Mouse (Mus musculus): ENCODE data around the gene Fbxo44. TPM values are rescaled to one million over a fixed set of nuclear protein-coding genes. Genes with fewer than 3 reads are reported as not detected.

The Fbxo44 gene
- polyA plus RNA-seq, 1 experiment, result 29.8 TPM

GRCm38 (mm10) chr4:148154982-148155381 is 5.3 kb downstream of the Fbxo44 start:
- TF ChIP-seq CTCF (conservative IDR thresholded peaks at IDR 0.05; ENCODE audit: insufficient read depth, insufficient read length, low read depth, low read length) (peak; percentile 30; the same call in 1 of the 2 replicates), POLR2A (IDR thresholded peaks at IDR 0.05; ENCODE audit: low read depth, low read length) (no peak)
- Histone ChIP-seq H3K36me3 (ENCODE audit: control insufficient read depth, insufficient read depth, low read length) (no peaks in the 10 kb centered on the region; the same call in 1 of the 2 replicates), H3K27me3 (replicated peaks; ENCODE audit: control insufficient read depth, insufficient read depth, low read length) (no peaks in the 10 kb centered on the region), H3K4me1 (ENCODE audit: control insufficient read depth, insufficient read depth, low read length) (peaks cover 5% of the 10 kb centered on the region; the same call in 1 of the 2 replicates), H3K4me3 (ENCODE audit: insufficient read depth, low read depth, low read length) (no peak overlapping the region), H3K27ac (ENCODE audit: insufficient read depth, low read depth, low read length) (no peak overlapping the region)
- peak; percentile 56 for DNase-seq
- 38% methylated on average over 3 of the region's 3 CpGs for WGBS

GRCm38 (mm10) chr4:148154006-148154405 is 6.3 kb downstream of the Fbxo44 start:
- peaks cover 5% of the 10 kb centered on the region; the same call in 1 of the 2 replicates for H3K4me1 ChIP-seq (ENCODE audit: control insufficient read depth, insufficient read depth, low read length)
- TF ChIP-seq POLR2A (IDR thresholded peaks at IDR 0.05; ENCODE audit: low read depth, low read length) (no peak), CTCF (conservative IDR thresholded peaks at IDR 0.05; ENCODE audit: insufficient read depth, insufficient read length, low read depth, low read length) (no peak)
- H3K27me3 ChIP-seq (replicated peaks; ENCODE audit: control insufficient read depth, insufficient read depth, low read length), result no peaks in the 10 kb centered on the region
- WGBS, result 92% methylated on average over 4 of the region's 4 CpGs
- H3K36me3 ChIP-seq (ENCODE audit: control insufficient read depth, insufficient read depth, low read length), result no peaks in the 10 kb centered on the region; the same call in 1 of the 2 replicates
- no peak overlapping the region for H3K4me3 ChIP-seq (ENCODE audit: insufficient read depth, low read depth, low read length)
- DNase-seq, result no peak
- H3K27ac ChIP-seq (ENCODE audit: insufficient read depth, low read depth, low read length), result no peak overlapping the region

- H3K27me3 ChIP-seq (replicated peaks; ENCODE audit: control insufficient read depth, insufficient read depth, low read length), result no peaks in the 10 kb centered on the region
- WGBS, result 87% methylated on average over 5 of the region's 5 CpGs
- TF ChIP-seq POLR2A (IDR thresholded peaks at IDR 0.05; ENCODE audit: low read depth, low read length), result no peak
- no peak for TF ChIP-seq CTCF (conservative IDR thresholded peaks at IDR 0.05; ENCODE audit: insufficient read depth, insufficient read length, low read depth, low read length)
- no peak for DNase-seq
- H3K27ac ChIP-seq (ENCODE audit: insufficient read depth, low read depth, low read length), result no peak overlapping the region
- H3K4me1 ChIP-seq (ENCODE audit: control insufficient read depth, insufficient read depth, low read length), result no peaks in the 10 kb centered on the region
- no peaks in the 10 kb centered on the region; the same call in 1 of the 2 replicates for H3K36me3 ChIP-seq (ENCODE audit: control insufficient read depth, insufficient read depth, low read length)
- no peak overlapping the region for H3K4me3 ChIP-seq (ENCODE audit: insufficient read depth, low read depth, low read length)
Measured at GRCm38 (mm10) chr4:148152547-148152946, 7.7 kb downstream of the Fbxo44 start.

- Histone ChIP-seq H3K4me1 (ENCODE audit: control insufficient read depth, insufficient read depth, low read length) (no peaks in the 10 kb centered on the region), H3K27me3 (replicated peaks; ENCODE audit: control insufficient read depth, insufficient read depth, low read length) (no peaks in the 10 kb centered on the region), H3K36me3 (ENCODE audit: control insufficient read depth, insufficient read depth, low read length) (no peaks in the 10 kb centered on the region; the same call in 1 of the 2 replicates), H3K27ac (ENCODE audit: insufficient read depth, low read depth, low read length) (peak within 1 kb of the TSS; percentile 89), H3K4me3 (ENCODE audit: insufficient read depth, low read depth, low read length) (peak within 1 kb of the TSS; percentile 60)
- DNase-seq, result peak; percentile 92
- TF ChIP-seq POLR2A (IDR thresholded peaks at IDR 0.05; ENCODE audit: low read depth, low read length) (no peak), CTCF (conservative IDR thresholded peaks at IDR 0.05; ENCODE audit: insufficient read depth, insufficient read length, low read depth, low read length) (peak; percentile 67)
- WGBS, result under 1% methylated on average over 65 of the region's 67 CpGs
Measured at GRCm38 (mm10) chr4:148151267-148152168, 8.8 kb downstream of the Fbxo44 start, which contains the start of gene Fbxo6. Fbxo6 (minus strand) TSS chr4:148152140.

GRCm38 (mm10) chr4:148150953-148151266 is 9.4 kb downstream of the Fbxo44 start:
- Histone ChIP-seq H3K4me3 (ENCODE audit: insufficient read depth, low read depth, low read length) (0 out of 2 replicates have a peak overlapping the region, but pooled peaks have one; percentile 60), H3K27me3 (replicated peaks; ENCODE audit: control insufficient read depth, insufficient read depth, low read length) (no peaks in the 10 kb centered on the region), H3K27ac (ENCODE audit: insufficient read depth, low read depth, low read length) (no peak overlapping the region), H3K36me3 (ENCODE audit: control insufficient read depth, insufficient read depth, low read length) (no peaks in the 10 kb centered on the region; the same call in 1 of the 2 replicates), H3K4me1 (ENCODE audit: control insufficient read depth, insufficient read depth, low read length) (no peaks in the 10 kb centered on the region)
- no peak for DNase-seq
- TF ChIP-seq CTCF (conservative IDR thresholded peaks at IDR 0.05; ENCODE audit: insufficient read depth, insufficient read length, low read depth, low read length) (no peak), POLR2A (IDR thresholded peaks at IDR 0.05; ENCODE audit: low read depth, low read length) (no peak)
- 14% methylated on average over 3 of the region's 3 CpGs for WGBS

- 68% methylated on average over 7 of the region's 7 CpGs for WGBS
- H3K27ac ChIP-seq (ENCODE audit: insufficient read depth, low read depth, low read length), result 0 out of 2 replicates have a peak overlapping the region, but pooled peaks have one; percentile 1
Measured at GRCm38 (mm10) chr4:148150242-148150641, 10.0 kb downstream of the Fbxo44 start.

GRCm38 (mm10) chr4:148149540-148149939 is 10.7 kb downstream of the Fbxo44 start:
- TF ChIP-seq POLR2A (IDR thresholded peaks at IDR 0.05; ENCODE audit: low read depth, low read length), result no peak
- no peak for TF ChIP-seq CTCF (conservative IDR thresholded peaks at IDR 0.05; ENCODE audit: insufficient read depth, insufficient read length, low read depth, low read length)
- H3K4me1 ChIP-seq (ENCODE audit: control insufficient read depth, insufficient read depth, low read length), result no peaks in the 10 kb centered on the region
- no peak for DNase-seq
- no peak overlapping the region for H3K4me3 ChIP-seq (ENCODE audit: insufficient read depth, low read depth, low read length)
- H3K27ac ChIP-seq (ENCODE audit: insufficient read depth, low read depth, low read length), result no peak overlapping the region
- WGBS, result 53% methylated on average over 12 of the region's 12 CpGs
- no peaks in the 10 kb centered on the region for H3K27me3 ChIP-seq (replicated peaks; ENCODE audit: control insufficient read depth, insufficient read depth, low read length)
- no peaks in the 10 kb centered on the region for H3K36me3 ChIP-seq (ENCODE audit: control insufficient read depth, insufficient read depth, low read length)

More at GRCm38 (mm10) chr4:148150242-148150641, 10.0 kb downstream of the Fbxo44 start:
- no peak for DNase-seq
- Histone ChIP-seq H3K4me3 (ENCODE audit: insufficient read depth, low read depth, low read length) (no peak overlapping the region), H3K36me3 (ENCODE audit: control insufficient read depth, insufficient read depth, low read length) (no peaks in the 10 kb centered on the region; the same call in 1 of the 2 replicates), H3K4me1 (ENCODE audit: control insufficient read depth, insufficient read depth, low read length) (no peaks in the 10 kb centered on the region), H3K27me3 (replicated peaks; ENCODE audit: control insufficient read depth, insufficient read depth, low read length) (no peaks in the 10 kb centered on the region)
- TF ChIP-seq POLR2A (IDR thresholded peaks at IDR 0.05; ENCODE audit: low read depth, low read length) (no peak), CTCF (conservative IDR thresholded peaks at IDR 0.05; ENCODE audit: insufficient read depth, insufficient read length, low read depth, low read length) (no peak)

Measured in kidney, adult 2 months (tissue).